Mouse (Mus musculus): ENCODE measurements around the gene Frmd8.

DNA sequence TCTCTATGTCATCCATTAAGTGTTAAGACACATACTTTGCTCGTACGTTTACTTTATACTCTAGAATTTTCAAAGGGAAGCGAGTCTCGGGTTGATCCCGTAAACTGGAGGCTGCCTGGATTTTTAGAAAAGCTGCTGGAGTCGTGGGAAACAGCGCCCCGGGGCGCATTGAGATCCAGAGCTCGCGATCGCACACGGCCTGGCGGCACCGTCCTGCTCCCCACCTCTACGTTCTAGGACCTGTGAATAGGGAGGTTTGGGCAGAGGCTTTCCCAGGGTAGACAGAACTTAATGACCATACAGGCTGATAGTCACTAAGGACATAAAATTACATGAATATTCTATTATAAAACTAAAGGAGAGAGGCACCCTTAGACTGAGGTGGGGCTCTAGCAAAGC lies 71.2 kb downstream of the Frmd8 start:
- TF ChIP-seq CTCF (IDR thresholded peaks at IDR 0.05; ENCODE audit: borderline replicate concordance, extremely low read depth, insufficient read depth, insufficient read length), result no peak
- TF ChIP-seq POLR2A (IDR thresholded peaks at IDR 0.05; ENCODE audit: borderline replicate concordance, extremely low read depth, insufficient read depth, insufficient read length, poor library complexity, severe bottlenecking), result no peak
